Mouse (Mus musculus) hindbrain, embryonic 16.5 days (tissue): ENCODE measurements around the gene Ddx18. TPM values are rescaled to one million over a fixed set of nuclear protein-coding genes. Genes with fewer than 3 reads are reported as not detected.

ENCODE experiments used
- ATAC-seq: fragments of 200-750 bp; cut with Nextera tagmentation; 2 replicates; pipeline ENCODE4 v1.8.0; 2017; ENCODE audit warnings: moderate TSS enrichment, moderate library complexity
- H3K27ac ChIP-seq: fragments of 300-500 bp; sonication (generic); 2 replicates; pipeline ENCODE4 v1.5.1; 2014; ENCODE audit warnings: low read depth, mild to moderate bottlenecking, control low read depth, low read length, moderate library complexity
- H3K27me3 ChIP-seq: fragments of 300-500 bp; sonication (generic); replicated peaks from 2 replicates; pipeline ENCODE4 v1.6.1; 2014; ENCODE audit warnings: low read length; ENCODE audit not compliant: control insufficient read depth, insufficient read depth
- H3K36me3 ChIP-seq: fragments of 300-500 bp; sonication (generic); 2 replicates; pipeline ENCODE4 v1.6.1; 2014; ENCODE audit warnings: mild to moderate bottlenecking, low read length, moderate library complexity, mixed read lengths; ENCODE audit not compliant: control insufficient read depth, insufficient read depth
- H3K4me1 ChIP-seq: fragments of 300-500 bp; sonication (generic); 2 replicates; pipeline ENCODE4 v1.6.1; 2014; ENCODE audit warnings: low read depth, low read length; ENCODE audit not compliant: control insufficient read depth, insufficient read depth
- H3K4me2 ChIP-seq: fragments of 300-500 bp; sonication (generic); 2 replicates; pipeline ENCODE4 v1.6.1; 2014; ENCODE audit warnings: mild to moderate bottlenecking, low read length, control low read depth, moderate library complexity
- H3K4me3 ChIP-seq: fragments of 300-500 bp; sonication (generic); 2 replicates; pipeline ENCODE4 v1.5.1; 2014; ENCODE audit warnings: mild to moderate bottlenecking, low read length, control low read depth, moderate library complexity
- H3K9ac ChIP-seq: fragments of 300-500 bp; sonication (generic); 2 replicates; pipeline ENCODE4 v1.6.1; 2014; ENCODE audit warnings: low read depth, mild to moderate bottlenecking, control low read depth, low read length, moderate library complexity
- H3K9me3 ChIP-seq: fragments of 300-500 bp; sonication (generic); 2 replicates; pipeline ENCODE4 v1.6.1; 2014; ENCODE audit warnings: mild to moderate bottlenecking, low read length, moderate library complexity; ENCODE audit not compliant: control insufficient read depth
- WGBS: fragments of 180-500 bp; shearing (Covaris S2); extraction: QIAGEN DNeasy Blood & Tissue Kit; methylation state at CpG from one replicate; pipeline ENCODE4 v1.1.7; 2014; 5-methylcytosine and 5-hydroxymethylcytosine counted together
- polyA plus RNA-seq: library from polyadenylated mRNA; unstranded; fragments of >200 nt; fragmentation: Nextera tagmentation; extraction: Ambion mirVana; gene quantifications from 2 replicates; pipeline ENCODE4 v1.2.1, GENCODE M21; 2015

The Ddx18 gene
- polyA plus RNA-seq, 1 experiment from 2014 or later: 25.8 TPM

DNA sequence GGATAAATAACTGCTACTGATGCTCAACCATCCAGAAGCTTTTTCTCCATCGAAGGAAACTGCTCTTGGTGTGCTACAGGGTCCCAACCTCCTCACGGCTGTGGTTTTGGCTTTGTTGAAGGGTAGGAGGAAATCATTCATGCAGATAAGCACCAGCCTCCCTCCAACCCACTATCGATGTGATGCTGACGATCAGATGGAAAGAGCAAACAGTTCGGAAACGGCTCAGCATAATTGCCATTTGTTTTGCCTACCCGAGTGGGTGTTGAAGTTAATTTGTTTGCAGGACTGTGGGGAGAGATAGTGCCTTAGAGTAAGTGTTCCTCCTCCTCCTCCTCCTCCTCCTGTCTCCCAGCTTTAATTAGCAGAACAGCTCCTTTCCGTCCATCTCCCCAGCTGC, 27.4 kb downstream of the Ddx18 start:
- Histone ChIP-seq H3K4me1 (no peaks in the 10 kb centered on the region), H3K4me3 (no peak overlapping the region), H3K9ac (no peak overlapping the region), H3K27me3 (no peaks in the 10 kb centered on the region), H3K9me3 (no peaks in the 10 kb centered on the region), H3K4me2 (no peak overlapping the region), H3K36me3 (no peaks in the 10 kb centered on the region), H3K27ac (no peak overlapping the region)
- 67% methylated on average over 8 of the region's 8 CpGs for WGBS
- ATAC-seq: no peak

- H3K4me2 ChIP-seq: no peak overlapping the region
- no peaks in the 10 kb centered on the region for H3K36me3 ChIP-seq
- H3K9me3 ChIP-seq: no peaks in the 10 kb centered on the region
- no peak overlapping the region for H3K27ac ChIP-seq
- H3K4me1 ChIP-seq: peaks cover 8% of the 10 kb centered on the region
- H3K4me3 ChIP-seq: no peak overlapping the region
- WGBS: 70% methylated on average over 7 of the region's 7 CpGs
- ATAC-seq: no peak
- H3K9ac ChIP-seq: no peak overlapping the region
- peaks cover 4% of the 10 kb centered on the region for H3K27me3 ChIP-seq
Measured at GRCm38 (mm10) chr1:121531439-121531838, 36.4 kb downstream of the Ddx18 start.

DNA sequence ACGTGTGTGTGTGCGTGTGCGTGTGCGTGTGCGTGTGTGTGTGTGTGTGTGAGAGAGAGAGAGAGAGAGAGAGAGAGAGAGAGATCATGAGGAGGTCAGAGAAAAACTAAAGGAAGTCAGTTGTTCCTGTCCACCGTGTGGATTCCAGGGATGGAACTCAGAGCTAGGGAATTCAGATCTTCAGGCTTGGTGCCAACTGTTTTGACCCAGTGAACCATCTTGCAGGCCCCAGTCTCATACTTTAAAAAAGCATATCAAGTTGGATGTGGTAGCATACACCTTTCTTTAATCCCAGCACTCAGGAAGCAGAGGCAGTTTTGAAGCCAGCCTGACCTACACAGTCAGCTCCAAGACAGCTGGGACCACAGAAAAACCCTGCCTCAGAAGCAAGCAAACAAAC, 38.5 kb downstream of the Ddx18 start:
- no peak overlapping the region for H3K4me2 ChIP-seq
- no peak overlapping the region for H3K27ac ChIP-seq
- peaks cover 10% of the 10 kb centered on the region for H3K27me3 ChIP-seq
- ATAC-seq: no peak
- no peaks in the 10 kb centered on the region for H3K36me3 ChIP-seq
- peaks cover 8% of the 10 kb centered on the region for H3K4me1 ChIP-seq
- H3K4me3 ChIP-seq: no peak overlapping the region
- 89% methylated on average over 6 of the region's 6 CpGs for WGBS
- no peak overlapping the region for H3K9ac ChIP-seq
- no peaks in the 10 kb centered on the region for H3K9me3 ChIP-seq

DNA sequence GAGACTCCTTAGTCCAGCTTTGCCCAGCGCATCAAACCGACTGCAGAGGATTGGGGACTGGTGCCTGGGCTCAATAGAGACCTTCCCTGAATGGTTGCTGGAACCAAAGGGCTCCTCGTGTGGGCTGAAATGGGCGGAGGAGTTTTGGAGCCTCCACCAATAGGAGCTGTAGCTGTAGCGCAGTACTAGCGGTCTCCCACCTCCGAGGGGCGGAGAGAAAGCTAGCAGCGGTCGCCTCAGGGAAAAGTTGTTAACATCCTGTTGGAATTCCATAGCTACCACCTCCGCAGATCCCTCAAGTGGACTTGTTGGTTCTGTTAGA, 39.4 kb downstream of the Ddx18 start, which contains the start of gene Htr5b:
Gene Htr5b, minus strand, starts transcription at position 67 of the 322 bp plus-strand sequence.
- no peaks in the 10 kb centered on the region for H3K36me3 ChIP-seq
- H3K9me3 ChIP-seq: no peaks in the 10 kb centered on the region
- ATAC-seq: peak; percentile 93
- peak within 1 kb of the TSS; percentile 47 for H3K9ac ChIP-seq
- peaks cover 8% of the 10 kb centered on the region for H3K4me1 ChIP-seq
- H3K4me3 ChIP-seq: peak within 1 kb of the TSS; percentile 43
- 7% methylated on average over 11 of the region's 11 CpGs for WGBS
- H3K4me2 ChIP-seq: peak within 1 kb of the TSS; percentile 81
- peaks cover 10% of the 10 kb centered on the region for H3K27me3 ChIP-seq
- H3K27ac ChIP-seq: no peak within 1 kb of the TSS

DNA sequence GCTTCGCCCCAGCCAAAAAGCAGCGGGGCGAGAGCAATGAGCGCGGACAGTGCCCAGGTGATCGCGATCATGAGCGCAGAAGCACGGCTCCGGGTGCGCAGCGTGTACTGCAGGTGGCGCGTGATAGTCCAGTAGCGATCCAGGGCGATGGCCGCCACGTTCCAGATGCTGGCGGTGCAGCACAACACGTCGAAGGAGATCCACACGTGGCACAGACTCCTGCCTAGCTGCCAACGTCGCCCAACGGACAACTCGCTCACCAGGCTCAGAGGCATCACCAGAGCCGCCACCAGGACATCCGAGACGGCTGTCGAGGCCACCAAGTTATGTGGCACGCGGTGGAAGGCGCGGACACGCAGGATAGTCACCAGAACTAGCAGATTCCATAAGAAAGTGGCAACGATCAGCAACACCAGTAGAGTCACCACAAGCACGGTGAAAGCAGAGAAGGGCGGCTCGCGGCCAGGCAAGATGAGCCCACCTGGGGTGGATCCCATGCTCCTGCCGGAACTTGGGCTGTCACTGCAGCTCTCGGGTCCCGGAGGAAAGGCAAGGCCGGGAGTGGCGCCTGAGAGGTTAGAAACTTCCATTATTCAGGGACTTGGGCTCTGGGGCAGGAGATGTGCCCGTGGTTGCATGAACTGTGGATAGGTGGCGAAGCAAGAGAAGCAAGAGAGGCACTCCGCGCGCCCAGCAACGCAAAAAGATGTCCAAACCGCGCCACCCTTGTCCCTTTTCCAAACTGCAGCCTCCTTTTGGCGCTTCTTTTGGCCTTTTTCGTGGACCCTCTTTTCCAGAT, 40.0 kb downstream of the Ddx18 start:
- WGBS: 17% methylated on average over 51 of the region's 55 CpGs
- Histone ChIP-seq H3K9ac (peak overlapping the region; percentile 47), H3K4me1 (peaks cover 8% of the 10 kb centered on the region)

GRCm38 (mm10) chr1:121527061-121527460, 40.7 kb downstream of the Ddx18 start:
- no peak for ATAC-seq
- Histone ChIP-seq H3K36me3 (no peaks in the 10 kb centered on the region), H3K9me3 (no peaks in the 10 kb centered on the region), H3K27ac (no peak overlapping the region), H3K27me3 (peaks cover 10% of the 10 kb centered on the region), H3K4me1 (peaks cover 8% of the 10 kb centered on the region), H3K4me3 (peak overlapping the region; percentile 43), H3K9ac (no peak overlapping the region), H3K4me2 (peak overlapping the region; percentile 81)
- 44% methylated on average over 17 of the region's 17 CpGs for WGBS

More for the DNA sequence above, 40.0 kb downstream of the Ddx18 start:
- H3K27me3 ChIP-seq: peaks cover 10% of the 10 kb centered on the region
- peak; percentile 66 for ATAC-seq
- no peak overlapping the region for H3K27ac ChIP-seq
- peak overlapping the region; percentile 81 for H3K4me2 ChIP-seq
- peak overlapping the region; percentile 43 for H3K4me3 ChIP-seq
- no peaks in the 10 kb centered on the region for H3K36me3 ChIP-seq
- no peaks in the 10 kb centered on the region for H3K9me3 ChIP-seq

DNA sequence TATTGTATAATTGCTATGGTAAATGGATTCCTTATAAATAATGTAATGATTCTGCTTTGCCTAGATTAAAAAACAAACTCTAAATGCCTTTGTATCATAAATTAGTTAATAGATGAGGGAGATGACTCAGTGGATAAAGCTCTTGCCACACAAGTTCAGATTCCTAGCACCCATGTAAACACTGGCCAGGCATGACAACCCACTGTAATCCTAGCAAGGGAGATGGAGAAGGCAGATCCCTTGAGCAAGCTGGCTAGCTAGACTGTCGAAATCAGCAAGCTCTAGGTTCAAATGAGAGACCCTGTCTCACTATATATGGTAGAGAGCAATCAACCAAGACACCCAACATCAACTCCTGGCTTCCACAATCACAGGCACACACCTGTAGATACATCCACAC, 49.2 kb downstream of the Ddx18 start:
- ATAC-seq: no peak
- no peaks in the 10 kb centered on the region for H3K27me3 ChIP-seq
- no peak overlapping the region for H3K27ac ChIP-seq
- no peaks in the 10 kb centered on the region for H3K4me1 ChIP-seq
- H3K4me2 ChIP-seq: no peak overlapping the region
- WGBS: 90% methylated on average over 1 of the region's 1 CpGs
- H3K9ac ChIP-seq: no peak overlapping the region
- H3K36me3 ChIP-seq: no peaks in the 10 kb centered on the region
- no peak overlapping the region for H3K4me3 ChIP-seq
- H3K9me3 ChIP-seq: no peaks in the 10 kb centered on the region

DNA sequence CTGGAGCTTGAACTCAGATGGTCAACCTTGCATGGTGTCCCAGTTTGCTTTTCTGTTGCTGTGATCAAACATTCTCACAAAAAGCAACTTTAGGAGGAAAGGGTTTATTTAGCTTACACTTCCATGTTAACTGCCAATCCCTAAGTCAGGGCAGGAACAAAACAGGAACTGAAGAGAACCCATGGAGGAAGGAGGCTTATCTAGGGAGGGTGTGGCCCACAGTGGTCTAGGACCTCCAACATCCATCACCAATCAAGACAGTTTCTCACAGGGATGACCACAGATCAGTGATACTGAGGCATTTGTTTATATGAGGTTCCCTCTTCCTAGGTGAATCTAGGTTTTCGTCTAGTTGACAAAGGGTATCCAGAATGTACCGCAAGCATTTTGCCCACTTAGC, 55.8 kb downstream of the Ddx18 start:
- ATAC-seq: no peak
- H3K27me3 ChIP-seq: no peaks in the 10 kb centered on the region
- WGBS: 93% methylated on average over 2 of the region's 2 CpGs
- no peak overlapping the region for H3K27ac ChIP-seq
- H3K4me3 ChIP-seq: no peak overlapping the region
- H3K4me2 ChIP-seq: no peak overlapping the region
- no peaks in the 10 kb centered on the region for H3K4me1 ChIP-seq
- H3K9me3 ChIP-seq: no peaks in the 10 kb centered on the region
- 0 out of 2 replicates have a peak, but pooled peaks cover 3% of the 10 kb centered on the region for H3K36me3 ChIP-seq
- H3K9ac ChIP-seq: no peak overlapping the region

DNA sequence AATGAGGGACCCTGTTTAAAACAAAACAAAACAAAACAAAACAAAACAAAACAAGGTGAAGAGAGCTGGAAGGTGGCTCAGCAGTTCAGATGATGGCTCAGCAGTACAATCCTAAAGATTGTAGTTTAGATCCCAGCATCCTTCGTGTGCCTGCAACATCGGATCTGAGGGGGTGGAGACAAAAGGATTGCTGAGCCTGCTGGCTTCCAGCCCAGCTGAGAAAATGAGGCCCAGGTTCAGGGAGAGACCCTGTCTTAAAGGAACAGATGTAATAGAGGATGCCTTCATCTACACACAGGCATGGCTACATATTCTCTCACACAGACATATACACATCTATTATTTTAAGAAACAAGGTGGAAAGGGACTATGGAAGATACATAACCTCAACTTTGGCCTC, 56.6 kb downstream of the Ddx18 start:
- no peaks in the 10 kb centered on the region for H3K4me1 ChIP-seq
- H3K4me3 ChIP-seq: no peak overlapping the region
- WGBS: 25% methylated on average over 2 of the region's 2 CpGs
- peak; percentile 42; the same call in 1 of the 2 replicates for ATAC-seq
- H3K9me3 ChIP-seq: no peaks in the 10 kb centered on the region
- H3K36me3 ChIP-seq: 0 out of 2 replicates have a peak, but pooled peaks cover 3% of the 10 kb centered on the region
- H3K27ac ChIP-seq: no peak overlapping the region
- H3K4me2 ChIP-seq: no peak overlapping the region
- H3K9ac ChIP-seq: no peak overlapping the region
- H3K27me3 ChIP-seq: no peaks in the 10 kb centered on the region
